Mouse (Mus musculus) brain, embryonic 18.5 days (tissue): ENCODE results near the gene Tbcel.
A peak's percentile ranks its signal among the peaks of the same experiment; 100 is the strongest.

Experiments used
- DNase-seq: peaks from one replicate; pipeline ENCODE4 v3.0.0-alpha.2; 2012; ENCODE audit warnings: low read depth, low spot score

Gene Tbcel

GRCm38 (mm10) chr9:42385656-42386055 lies 122.0 kb downstream of the Tbcel start:
- no peak for DNase-seq

- no peak for DNase-seq
These were observed 124.8 kb downstream of the Tbcel start for GRCm38 (mm10) chr9:42382628-42383347.

DNA sequence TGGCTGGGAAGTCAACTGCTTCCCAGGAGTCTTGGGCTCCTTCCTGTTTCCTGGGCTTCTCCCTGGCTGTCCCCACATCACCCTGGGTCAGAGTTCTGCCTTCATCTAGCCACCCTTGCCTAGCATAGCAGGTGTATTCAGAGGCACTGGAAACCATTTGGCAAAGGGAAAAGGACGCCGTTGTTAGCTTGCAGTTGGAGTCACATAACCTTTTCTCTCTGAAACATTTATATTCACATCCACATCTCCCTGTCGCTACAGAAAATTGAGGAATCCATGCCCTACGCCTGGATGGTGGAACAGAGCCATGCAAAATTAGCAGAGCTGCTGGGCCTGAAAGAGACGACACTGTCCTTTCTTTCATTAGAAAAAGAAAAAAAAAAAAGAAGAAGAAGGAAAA lies 125.5 kb downstream of the Tbcel start:
- DNase-seq, result peak; percentile 34

- DNase-seq, result no peak
These were observed 129.5 kb downstream of the Tbcel start for GRCm38 (mm10) chr9:42378071-42378470.

DNA sequence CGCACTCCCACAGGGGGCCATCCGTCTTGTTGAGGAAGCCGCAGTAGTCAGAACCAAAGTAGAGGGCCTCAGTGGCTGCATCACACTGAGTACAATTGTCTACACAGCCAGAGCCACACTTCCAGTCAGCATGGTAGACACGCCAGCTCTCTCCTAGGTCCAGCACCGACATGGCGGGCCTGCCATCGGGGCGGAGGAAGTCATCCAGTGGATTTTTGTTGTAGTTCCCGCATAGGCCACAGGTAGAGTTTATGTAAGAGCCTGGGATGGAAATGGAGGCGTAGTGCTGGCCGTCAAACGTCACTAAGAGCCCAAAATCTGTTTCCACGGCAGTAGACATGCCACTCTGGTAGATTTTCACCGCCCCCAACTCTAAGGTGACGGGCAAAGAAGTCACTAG lies 130.0 kb downstream of the Tbcel start:
- DNase-seq, result no peak

GRCm38 (mm10) chr9:42371670-42372368 lies 135.8 kb downstream of the Tbcel start:
- DNase-seq, result no peak
